Mouse (Mus musculus): ENCODE measurements around the gene Hist1h3f. TPM values are rescaled to one million over a fixed set of nuclear protein-coding genes. Genes with fewer than 3 reads are reported as not detected.
"Not testable (repeated sequence)": the region's sequence is repeated elsewhere in the genome, so short reads cannot be mapped to it uniquely, and the experiment has no call there.

Gene Hist1h3f
- polyA plus RNA-seq, 1 experiment from 2014 or later, result 0.25 TPM

GRCm38 (mm10) chr13:23530901-23531875 lies 12.7 kb upstream of the Hist1h3f start, which contains the start of gene Hist1h4h:
Gene Hist1h4h (plus strand): TSS chr13:23531050.
- Histone ChIP-seq H3K9me3 (replicated peaks) (no peaks in the 10 kb centered on the region), H3K4me3 (peak within 1 kb of the TSS; percentile 56)
- ATAC-seq (replicated peaks; ENCODE audit: insufficient number of reproducible peaks, insufficient read depth, low FRiP score, low read depth), result peak; percentile 84

GRCm38 (mm10) chr13:23532262-23533075 lies 11.4 kb upstream of the Hist1h3f start:
- H3K27me3 ChIP-seq, result no peaks in the 10 kb centered on the region
- WGBS, result 23% methylated on average over 9 of the region's 9 CpGs
- H3K27ac ChIP-seq, result peak overlapping the region; percentile 92
- peaks cover 44% of the 10 kb centered on the region for H3K4me1 ChIP-seq (replicated peaks)
- H3K4me2 ChIP-seq, result peak overlapping the region; percentile 79
- no peaks in the 10 kb centered on the region for H3K9me3 ChIP-seq (replicated peaks)
- peak overlapping the region; percentile 59; the same call in 1 of the 2 replicates for H3K9ac ChIP-seq
- peak overlapping the region; percentile 56 for H3K4me3 ChIP-seq
- no peaks in the 10 kb centered on the region for H3K36me3 ChIP-seq
- ATAC-seq (replicated peaks; ENCODE audit: insufficient number of reproducible peaks, insufficient read depth, low FRiP score, low read depth), result no peak

More at GRCm38 (mm10) chr13:23530901-23531875, 12.7 kb upstream of the Hist1h3f start, which contains the start of gene Hist1h4h:
- WGBS, result under 1% methylated on average over 60 of the region's 70 CpGs
- Histone ChIP-seq H3K27ac (peak within 1 kb of the TSS; percentile 92), H3K27me3 (no peaks in the 10 kb centered on the region), H3K36me3 (no peaks in the 10 kb centered on the region), H3K4me2 (peak within 1 kb of the TSS; percentile 79), H3K9ac (peak within 1 kb of the TSS; percentile 59), H3K4me1 (replicated peaks) (peaks cover 42% of the 10 kb centered on the region)

- Histone ChIP-seq H3K4me3 (peak within 1 kb of the TSS; percentile 56), H3K9ac (peak within 1 kb of the TSS; percentile 59), H3K4me2 (peak within 1 kb of the TSS; percentile 79), H3K27ac (peak within 1 kb of the TSS; percentile 92), H3K4me1 (replicated peaks) (peaks cover 39% of the 10 kb centered on the region)
- not testable (repeated sequence) for H3K27me3 ChIP-seq; ATAC-seq (replicated peaks; ENCODE audit: insufficient number of reproducible peaks, insufficient read depth, low FRiP score, low read depth); H3K9me3 ChIP-seq (replicated peaks); H3K36me3 ChIP-seq
- under 1% methylated on average over 25 of the region's 53 CpGs for WGBS
Measured at GRCm38 (mm10) chr13:23533560-23534367, 10.1 kb upstream of the Hist1h3f start, which contains the start of gene Hist1h2af. Gene Hist1h2af (plus strand): TSS chr13:23533906.

GRCm38 (mm10) chr13:23534368-23535131 lies 9.3 kb upstream of the Hist1h3f start:
- H3K4me2 ChIP-seq, result peak overlapping the region; percentile 79
- ATAC-seq (replicated peaks; ENCODE audit: insufficient number of reproducible peaks, insufficient read depth, low FRiP score, low read depth), result no peak
- 2% methylated on average over 15 of the region's 15 CpGs for WGBS
- no peaks in the 10 kb centered on the region for H3K27me3 ChIP-seq
- peaks cover 35% of the 10 kb centered on the region for H3K4me1 ChIP-seq (replicated peaks)
- H3K36me3 ChIP-seq, result no peaks in the 10 kb centered on the region
- no peaks in the 10 kb centered on the region for H3K9me3 ChIP-seq (replicated peaks)
- H3K9ac ChIP-seq, result peak overlapping the region; percentile 53
- peak overlapping the region; percentile 92 for H3K27ac ChIP-seq
- peak overlapping the region; percentile 56 for H3K4me3 ChIP-seq

- Histone ChIP-seq H3K9ac (peak within 1 kb of the TSS; percentile 56), H3K4me2 (peak within 1 kb of the TSS; percentile 79), H3K4me1 (replicated peaks) (peaks cover 35% of the 10 kb centered on the region), H3K27ac (peak within 1 kb of the TSS; percentile 92), H3K4me3 (peak within 1 kb of the TSS; percentile 56)
- under 1% methylated on average over 54 of the region's 62 CpGs for WGBS
- H3K9me3 ChIP-seq (replicated peaks); H3K36me3 ChIP-seq; H3K27me3 ChIP-seq: not testable (repeated sequence)
- ATAC-seq (replicated peaks; ENCODE audit: insufficient number of reproducible peaks, insufficient read depth, low FRiP score, low read depth), result peak; percentile 86
Measured at GRCm38 (mm10) chr13:23535137-23536075, 8.4 kb upstream of the Hist1h3f start, which contains the start of gene Hist1h3g. Gene Hist1h3g (plus strand): TSS chr13:23535422.

- Histone ChIP-seq H3K9ac (peak overlapping the region; percentile 56), H3K4me3 (peak overlapping the region; percentile 56), H3K27me3 (no peaks in the 10 kb centered on the region), H3K4me2 (peak overlapping the region; percentile 79), H3K4me1 (replicated peaks) (peaks cover 35% of the 10 kb centered on the region), H3K9me3 (replicated peaks) (no peaks in the 10 kb centered on the region), H3K36me3 (no peaks in the 10 kb centered on the region), H3K27ac (peak overlapping the region; percentile 42; the same call in 1 of the 2 replicates)
- WGBS, result 21% methylated on average over 7 of the region's 7 CpGs
- ATAC-seq (replicated peaks; ENCODE audit: insufficient number of reproducible peaks, insufficient read depth, low FRiP score, low read depth), result no peak
Measured at GRCm38 (mm10) chr13:23536076-23536822, 7.6 kb upstream of the Hist1h3f start.

- Histone ChIP-seq H3K9me3 (replicated peaks) (no peaks in the 10 kb centered on the region), H3K4me3 (no peak overlapping the region), H3K27ac (no peak overlapping the region), H3K27me3 (no peaks in the 10 kb centered on the region), H3K4me1 (replicated peaks) (peaks cover 30% of the 10 kb centered on the region), H3K9ac (no peak overlapping the region), H3K36me3 (no peaks in the 10 kb centered on the region), H3K4me2 (peak overlapping the region; percentile 79; the same call in 1 of the 2 replicates)
- ATAC-seq (replicated peaks; ENCODE audit: insufficient number of reproducible peaks, insufficient read depth, low FRiP score, low read depth), result no peak
- 73% methylated on average over 3 of the region's 3 CpGs for WGBS
Measured at GRCm38 (mm10) chr13:23537006-23537710, 6.7 kb upstream of the Hist1h3f start.

- no peak overlapping the region for H3K4me2 ChIP-seq
Measured at GRCm38 (mm10) chr13:23538249-23538648, 5.6 kb upstream of the Hist1h3f start.

More at GRCm38 (mm10) chr13:23538249-23538648, 5.6 kb upstream of the Hist1h3f start:
- no peak overlapping the region for H3K27ac ChIP-seq
- no peaks in the 10 kb centered on the region for H3K9me3 ChIP-seq (replicated peaks)
- no peak overlapping the region for H3K9ac ChIP-seq
- no peaks in the 10 kb centered on the region for H3K27me3 ChIP-seq
- ATAC-seq (replicated peaks; ENCODE audit: insufficient number of reproducible peaks, insufficient read depth, low FRiP score, low read depth), result no peak
- no peak overlapping the region for H3K4me3 ChIP-seq
- H3K4me1 ChIP-seq (replicated peaks), result peaks cover 26% of the 10 kb centered on the region
- 77% methylated on average over 5 of the region's 5 CpGs for WGBS
- H3K36me3 ChIP-seq, result no peaks in the 10 kb centered on the region
